Mouse (Mus musculus) heart, adult 18-20 months (tissue): ENCODE results near the gene Col11a2. TPM values are rescaled to one million over a fixed set of nuclear protein-coding genes. Genes with fewer than 3 reads are reported as not detected.

ENCODE experiments used
- DNase-seq, 2 experiments: peaks; one replicate each; pipeline ENCODE4 v3.0.0; 2021 to 2022; ENCODE audit warnings: mixed read lengths in 1 of 2
- total RNA-seq, 2 experiments: library from RNA; stranded (reverse); gene quantifications; 2 replicates each; pipeline ENCODE4 v1.2.3; 2021

Gene Col11a2
- total RNA-seq, 2 experiments from 2014 or later = 0.55 to 1.7 TPM

DNA sequence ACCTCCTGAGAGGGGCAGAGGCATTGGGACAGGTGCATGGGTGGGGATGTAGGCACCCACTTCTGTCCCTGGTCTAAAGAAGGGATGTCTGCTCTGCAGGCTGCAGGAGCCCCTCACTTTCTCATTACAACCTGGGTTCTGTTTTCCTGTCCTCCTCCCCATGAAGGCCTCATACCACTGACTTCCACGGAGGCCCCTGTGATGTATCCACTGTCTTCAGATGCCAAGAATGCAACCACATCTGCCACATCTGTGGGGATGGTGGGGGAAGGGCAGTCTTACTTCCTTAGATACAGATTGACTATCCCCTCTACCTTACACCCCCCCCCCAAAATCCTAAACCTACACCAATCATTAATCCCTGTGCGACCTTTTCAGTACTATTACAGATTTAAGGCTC lies 13.0 kb upstream of the Col11a2 start:
- DNase-seq = no peak

DNA sequence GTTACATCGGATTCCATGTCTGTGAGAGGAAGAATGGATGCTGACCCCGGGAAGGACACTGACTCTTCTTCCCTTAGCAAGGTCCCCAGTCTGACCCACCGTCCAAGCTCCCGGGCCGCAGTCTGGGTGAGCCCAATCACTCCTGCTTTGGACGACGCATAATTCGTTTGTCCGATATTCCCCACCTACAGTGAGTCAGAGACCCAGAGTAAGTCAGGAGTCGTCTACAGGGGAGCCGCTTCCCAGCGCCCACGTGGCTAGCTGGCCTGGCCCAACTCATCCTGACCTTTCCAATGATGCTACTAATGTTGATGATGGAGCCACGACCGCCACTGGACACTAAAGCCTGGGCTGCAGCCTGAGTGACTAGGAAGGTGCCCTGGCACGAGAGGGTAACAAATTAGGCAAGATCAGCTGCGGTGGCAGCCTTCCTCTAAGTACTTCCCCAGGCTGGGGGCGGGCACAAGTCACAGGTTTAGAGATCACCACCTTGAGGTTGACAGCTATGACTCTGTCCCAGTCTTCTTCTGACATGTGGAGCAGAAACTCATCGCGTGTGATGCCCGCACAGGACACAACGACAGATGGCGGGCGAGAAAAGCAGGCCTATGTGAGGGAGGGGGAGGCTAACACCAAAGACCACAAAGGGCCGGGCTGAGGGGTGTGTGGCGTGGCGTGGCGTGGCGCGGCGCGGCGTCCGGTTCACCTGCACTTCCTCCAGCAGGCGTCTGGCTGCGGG lies 12.2 kb upstream of the Col11a2 start:
- peak; percentile 22 to 39 for DNase-seq

DNA sequence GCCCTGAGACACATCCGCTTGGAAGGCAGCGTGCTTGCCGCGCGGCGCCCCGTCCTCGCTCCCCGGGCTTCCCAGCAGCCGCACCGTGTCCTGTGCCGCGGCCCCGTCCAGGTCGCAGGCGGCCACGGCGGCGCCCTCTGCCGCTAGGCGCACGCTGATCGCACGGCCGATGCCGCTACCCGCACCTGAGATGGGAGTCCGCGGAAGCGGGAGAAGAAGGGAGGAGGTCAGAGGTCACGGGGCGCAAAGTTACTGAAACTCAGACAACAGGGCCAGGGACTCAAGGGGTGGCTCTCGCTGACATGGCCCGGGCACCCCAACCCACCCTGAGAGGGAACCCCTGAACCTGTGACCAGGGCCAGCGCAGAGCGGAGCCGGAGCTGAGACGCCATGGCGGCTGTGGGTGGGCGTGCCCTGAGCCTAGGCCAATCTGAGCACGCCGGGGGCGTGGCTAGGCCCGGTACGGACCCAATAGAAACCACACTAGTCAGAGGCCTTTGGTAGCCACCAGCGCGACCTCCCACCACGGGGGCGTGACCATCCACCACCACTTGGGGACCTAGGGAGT lies 11.5 kb upstream of the Col11a2 start, which contains the start of gene H2-Ke6:
Gene H2-Ke6 (minus strand): TSS at position 405 of the 568 bp plus-strand sequence.
- DNase-seq = peak; percentile 92 to 95

DNA sequence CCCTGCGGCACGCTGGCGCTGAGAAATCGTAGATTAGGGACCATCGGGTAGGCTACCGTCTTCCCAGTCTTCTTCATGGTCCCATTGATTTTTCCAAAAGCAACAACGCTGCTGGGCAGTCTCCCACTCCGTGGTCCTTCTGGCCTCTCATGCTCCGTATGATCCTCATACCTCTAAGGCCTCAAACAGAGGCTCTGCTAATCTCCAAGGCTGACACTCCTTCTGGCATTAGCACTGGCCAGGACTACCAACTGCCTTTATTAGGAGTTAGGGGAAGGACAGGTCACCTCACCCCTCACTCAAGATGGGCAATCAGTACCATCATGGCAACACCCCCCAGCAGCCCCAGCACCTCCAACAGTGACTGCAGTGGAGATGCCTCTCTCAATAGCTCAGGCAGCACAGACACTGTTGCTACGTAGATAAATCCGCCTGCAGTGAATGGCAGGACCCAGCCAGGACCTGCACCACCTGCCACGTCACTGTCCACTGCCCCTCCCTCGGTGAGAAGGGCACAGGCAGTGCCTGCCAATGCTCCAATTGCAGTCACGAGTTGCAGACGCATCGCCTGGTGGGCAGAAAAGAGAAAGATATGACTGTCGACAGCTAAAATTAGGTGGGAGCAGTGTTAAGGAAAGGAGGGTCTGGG lies 10.6 kb upstream of the Col11a2 start:
- DNase-seq = peak; percentile 48 to 60

DNA sequence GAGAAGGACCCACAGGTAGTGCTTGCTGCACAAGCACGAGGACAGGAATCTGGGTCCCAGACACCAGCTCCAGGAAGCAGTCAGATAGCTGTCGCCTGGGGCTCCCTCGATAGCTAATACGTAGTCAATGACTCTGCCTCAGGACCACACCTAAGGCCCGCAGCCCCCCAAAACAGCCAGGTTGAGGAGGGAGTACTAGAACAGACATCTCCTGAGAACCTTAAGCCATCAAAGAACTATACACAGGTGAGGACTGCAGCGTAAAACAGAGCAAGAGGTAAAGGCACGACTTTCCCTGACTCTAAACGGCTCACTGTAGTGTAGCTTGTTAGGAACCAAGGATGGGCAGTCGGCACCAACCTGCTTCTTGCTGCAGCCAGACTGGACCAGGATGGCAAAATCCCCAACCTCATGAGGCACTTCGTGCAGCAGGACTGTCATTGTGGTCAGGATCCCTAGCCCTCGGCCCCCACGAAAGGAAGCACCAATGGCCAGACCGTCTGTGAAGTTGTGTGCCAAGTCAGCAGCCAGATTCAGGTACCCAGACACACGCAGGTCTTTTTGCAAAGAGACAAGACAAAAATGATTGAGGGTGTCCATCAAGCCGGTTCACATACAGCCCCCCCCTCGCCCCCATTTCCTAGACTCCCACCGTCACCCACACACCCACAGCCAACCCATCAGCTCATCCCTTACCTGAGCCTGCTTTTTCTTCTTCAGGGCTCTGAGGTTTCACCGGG lies 9.9 kb upstream of the Col11a2 start:
- no peak for DNase-seq

DNA sequence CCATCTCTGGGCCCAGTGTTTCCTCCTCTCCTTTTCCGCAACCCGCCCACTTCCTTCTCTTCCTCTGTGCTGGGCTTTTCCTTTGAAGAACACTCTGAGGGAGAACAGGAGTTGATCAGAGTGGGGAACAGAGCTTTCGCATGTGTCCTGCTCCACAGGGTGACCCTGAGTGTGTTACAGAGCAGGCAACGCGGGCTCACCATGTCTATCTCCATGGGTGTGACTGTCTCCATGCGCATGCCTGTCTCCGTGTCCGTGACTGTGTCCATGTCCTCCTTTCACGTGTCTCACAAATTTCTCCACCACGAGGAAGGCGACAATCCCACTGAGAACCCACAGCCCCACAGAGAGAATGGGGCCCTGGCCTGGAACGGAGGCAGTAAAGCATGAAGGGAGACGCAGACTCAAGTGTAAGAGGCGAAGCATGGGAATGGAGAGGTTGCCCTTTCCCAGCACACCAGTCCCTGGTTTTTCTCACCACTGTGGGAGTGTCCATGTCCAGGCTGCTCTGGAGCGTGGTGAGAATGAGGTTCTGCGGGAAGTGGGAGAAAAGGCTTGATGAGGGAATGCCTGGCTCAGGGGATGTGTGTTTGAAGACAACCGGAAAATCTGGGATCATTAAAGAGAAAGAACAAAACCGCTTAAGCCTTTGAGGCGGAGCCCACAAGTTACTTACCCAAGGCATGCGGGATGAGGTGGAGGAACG lies 9.2 kb upstream of the Col11a2 start:
- DNase-seq = no peak

DNA sequence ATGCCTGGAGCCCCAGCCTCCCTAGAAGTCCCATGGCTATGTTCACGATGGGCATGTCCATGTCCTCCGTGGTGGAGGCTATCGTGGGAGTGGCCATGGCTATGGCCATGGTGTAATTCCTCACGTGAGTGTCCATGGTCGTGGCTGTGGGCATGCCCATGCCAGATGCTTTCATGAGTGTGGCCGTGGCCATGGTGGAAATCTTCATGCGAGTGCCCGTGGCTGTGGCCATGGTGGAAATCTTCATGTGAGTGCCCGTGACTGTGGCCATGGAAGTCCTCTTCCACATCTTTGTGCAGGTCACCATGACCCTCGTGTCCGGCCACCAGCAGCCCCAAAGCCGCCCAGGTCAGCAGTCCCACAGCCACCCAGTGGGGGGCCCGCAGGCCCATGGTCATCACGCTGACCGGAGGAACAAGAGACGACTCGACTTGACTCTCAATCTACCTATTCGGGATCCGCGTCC lies 8.3 kb upstream of the Col11a2 start:
- DNase-seq = no peak

DNA sequence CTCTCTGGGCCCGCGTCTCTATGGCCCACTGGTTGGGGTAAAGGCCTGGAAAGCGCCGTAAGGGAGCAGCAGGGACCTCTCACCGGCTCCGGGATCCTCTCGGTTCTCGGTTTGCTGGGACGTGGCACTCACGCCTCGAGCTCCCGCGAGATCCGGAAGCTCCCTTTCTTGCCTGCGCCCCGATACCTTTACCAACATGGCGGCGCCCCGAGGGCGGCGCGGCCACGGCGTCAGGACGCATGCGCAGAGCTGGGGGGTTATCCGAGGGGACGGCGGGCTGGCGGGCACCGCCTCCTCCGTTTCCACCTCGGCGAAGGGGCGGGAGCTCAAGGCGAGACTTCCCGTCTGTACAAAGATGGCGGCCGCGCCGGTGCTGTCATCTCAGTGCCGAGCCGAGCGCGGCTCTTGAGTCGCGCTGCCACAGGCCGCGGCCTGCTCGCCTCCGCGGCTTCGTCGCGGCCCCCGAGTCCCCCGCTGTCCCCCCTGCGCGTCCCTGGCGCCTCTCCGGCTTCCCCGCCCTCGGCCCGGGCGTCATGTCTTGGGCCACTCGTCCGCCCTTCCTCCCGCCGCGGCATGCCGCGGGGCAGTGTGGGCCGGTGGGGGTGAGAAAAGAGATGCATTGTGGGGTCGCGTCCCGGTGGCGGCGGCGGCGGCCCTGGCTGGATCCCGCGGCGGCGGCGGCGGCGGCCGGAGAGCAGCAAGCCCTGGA lies 7.6 kb upstream of the Col11a2 start, which contains the start of the genes Slc39a7 and Rxrb:
Gene Slc39a7 (minus strand): TSS at position 218 of the 709 bp plus-strand sequence.
Gene Rxrb (plus strand): TSS at position 348 of the 709 bp plus-strand sequence.
- peak; percentile 98 for DNase-seq

DNA sequence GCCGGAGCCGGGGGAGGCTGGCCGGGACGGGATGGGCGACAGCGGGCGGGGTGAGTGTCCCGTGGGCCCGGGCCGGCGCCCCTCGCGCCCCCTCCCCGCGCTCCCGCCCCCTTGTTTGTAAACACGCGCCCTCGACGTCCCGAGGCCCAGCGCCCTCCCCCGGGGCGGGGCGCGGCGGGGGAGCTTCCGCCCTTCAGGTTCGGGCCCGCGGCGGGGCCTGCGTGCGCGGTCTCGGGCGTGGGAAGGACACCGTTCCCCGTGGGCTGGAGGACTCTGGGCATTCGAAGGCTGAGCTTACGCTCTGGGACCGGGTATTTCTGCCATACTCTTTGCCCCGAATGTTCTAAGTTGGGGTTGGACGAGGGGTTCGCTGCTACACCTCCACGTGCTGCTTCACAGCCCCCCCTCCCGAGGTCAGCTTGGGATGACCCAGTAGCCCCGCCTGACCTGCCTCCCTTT lies 7.0 kb upstream of the Col11a2 start:
- peak; percentile 67 to 70 for DNase-seq

DNA sequence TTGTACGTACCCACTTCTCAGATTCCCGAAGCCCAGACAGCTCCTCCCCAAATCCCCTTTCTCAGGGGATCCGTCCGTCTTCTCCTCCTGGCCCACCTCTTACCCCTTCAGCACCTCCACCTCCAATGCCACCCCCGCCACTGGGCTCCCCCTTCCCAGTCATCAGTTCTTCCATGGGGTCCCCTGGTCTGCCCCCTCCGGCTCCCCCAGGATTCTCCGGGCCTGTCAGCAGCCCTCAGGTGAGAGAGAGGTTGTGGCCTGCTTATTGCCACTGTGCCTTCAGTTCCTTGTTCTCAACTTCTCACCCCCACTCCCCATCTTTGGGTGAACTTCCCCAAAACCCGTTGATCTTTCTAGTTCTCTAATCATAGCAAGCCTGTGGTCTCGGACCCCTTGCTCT lies 6.4 kb upstream of the Col11a2 start:
- DNase-seq = no peak

DNA sequence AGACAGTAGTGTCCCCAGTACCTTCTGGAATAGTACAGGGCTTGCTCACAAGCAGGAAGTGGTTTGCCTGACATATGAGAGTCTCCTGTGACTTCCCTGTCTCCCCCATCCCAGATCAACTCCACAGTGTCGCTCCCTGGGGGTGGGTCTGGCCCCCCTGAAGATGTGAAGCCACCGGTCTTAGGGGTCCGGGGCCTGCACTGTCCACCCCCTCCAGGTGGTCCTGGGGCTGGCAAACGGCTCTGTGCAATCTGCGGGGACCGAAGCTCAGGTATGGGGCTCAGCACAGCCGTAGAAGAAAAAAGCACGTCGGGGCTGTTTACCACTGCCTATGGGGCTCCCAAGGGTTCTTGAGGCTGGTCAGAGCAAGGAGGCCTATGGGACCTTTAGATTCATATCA lies 5.8 kb upstream of the Col11a2 start:
- DNase-seq = no peak

DNA sequence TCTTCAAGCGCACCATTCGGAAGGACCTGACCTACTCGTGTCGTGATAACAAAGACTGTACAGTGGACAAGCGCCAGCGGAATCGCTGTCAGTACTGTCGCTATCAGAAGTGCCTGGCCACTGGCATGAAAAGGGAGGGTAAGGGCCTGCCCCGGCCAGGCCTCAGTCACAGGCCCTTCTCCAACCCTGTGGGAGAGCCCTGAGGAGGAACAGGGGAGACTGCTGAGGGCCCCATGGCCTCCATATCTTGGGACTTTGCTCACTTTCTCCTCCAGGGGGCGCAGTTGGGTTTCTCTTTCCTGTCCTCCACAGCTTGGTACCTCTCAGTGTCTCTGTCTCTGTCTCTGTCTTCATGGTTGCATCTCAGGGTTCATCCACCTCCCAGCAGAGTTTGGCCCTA lies 5.2 kb upstream of the Col11a2 start:
- DNase-seq = peak; percentile 83 to 85

DNA sequence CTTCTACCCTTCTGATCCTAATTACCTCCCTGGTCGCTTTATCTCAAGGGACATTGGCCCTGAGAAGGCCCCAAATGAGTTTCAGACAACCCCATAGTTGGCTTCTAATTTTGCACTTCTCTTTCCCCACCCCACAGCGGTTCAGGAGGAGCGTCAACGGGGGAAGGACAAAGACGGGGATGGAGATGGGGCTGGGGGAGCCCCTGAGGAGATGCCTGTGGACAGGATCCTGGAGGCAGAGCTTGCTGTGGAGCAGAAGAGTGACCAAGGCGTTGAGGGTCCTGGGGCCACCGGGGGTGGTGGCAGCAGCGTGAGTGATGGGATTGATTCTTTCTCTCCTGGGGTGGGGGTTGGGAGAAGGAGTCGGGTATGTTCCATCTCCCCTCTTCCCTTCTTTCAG lies 3.7 kb upstream of the Col11a2 start:
- no peak for DNase-seq

DNA sequence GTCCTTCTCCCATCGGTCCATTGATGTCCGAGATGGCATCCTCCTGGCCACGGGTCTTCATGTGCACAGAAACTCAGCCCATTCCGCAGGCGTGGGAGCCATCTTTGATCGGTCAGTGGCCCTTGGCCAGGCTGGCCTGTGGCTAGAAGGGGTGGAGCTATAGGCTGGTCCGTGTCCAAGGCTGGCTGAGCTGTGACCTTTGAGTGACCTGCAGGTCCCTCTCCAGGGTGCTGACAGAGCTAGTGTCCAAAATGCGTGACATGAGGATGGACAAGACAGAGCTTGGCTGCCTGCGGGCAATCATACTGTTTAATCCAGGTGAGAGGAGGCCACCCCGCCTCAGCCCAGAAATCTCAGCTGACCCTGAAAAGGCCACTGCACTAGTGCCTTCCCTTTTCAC lies 2.6 kb upstream of the Col11a2 start:
- DNase-seq = peak in 1 of 2 experiments; percentile 40

DNA sequence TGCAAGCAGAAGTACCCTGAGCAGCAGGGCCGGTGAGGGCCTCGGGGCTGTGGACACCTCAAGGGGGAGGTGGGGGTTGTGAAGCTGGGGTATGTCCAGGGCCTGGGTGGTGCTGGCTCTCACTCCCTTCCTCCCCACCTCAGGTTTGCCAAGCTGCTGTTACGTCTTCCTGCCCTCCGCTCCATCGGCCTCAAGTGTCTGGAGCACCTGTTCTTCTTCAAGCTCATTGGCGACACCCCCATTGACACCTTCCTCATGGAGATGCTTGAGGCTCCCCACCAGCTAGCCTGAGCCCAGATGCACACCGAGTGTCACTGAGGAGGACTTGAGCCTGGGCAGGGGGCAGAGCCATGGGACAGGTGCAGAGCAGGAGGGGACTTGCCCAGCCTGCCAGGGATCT lies 2.0 kb upstream of the Col11a2 start:
- no peak for DNase-seq

DNA sequence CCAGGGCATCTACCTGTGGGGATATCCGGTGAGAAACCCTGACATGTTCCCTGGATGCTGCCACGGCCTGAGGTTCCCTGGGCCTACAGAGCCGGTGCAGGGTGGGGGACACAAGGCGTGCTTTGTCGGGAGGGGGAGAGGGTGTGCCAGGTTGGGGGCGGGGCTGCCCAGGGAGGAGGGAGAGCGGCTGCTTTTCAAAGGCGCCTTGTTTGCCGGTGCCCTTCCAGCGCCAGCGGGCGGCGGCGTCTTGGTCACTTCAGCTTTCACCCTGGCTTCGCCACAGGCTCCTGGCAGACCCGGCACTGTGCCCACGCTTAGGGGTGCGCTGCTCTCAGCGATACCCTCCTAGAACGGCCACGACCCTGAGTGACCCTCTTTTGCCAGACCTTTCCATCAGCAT lies 797 bp upstream of the Col11a2 start:
- DNase-seq = no peak

DNA sequence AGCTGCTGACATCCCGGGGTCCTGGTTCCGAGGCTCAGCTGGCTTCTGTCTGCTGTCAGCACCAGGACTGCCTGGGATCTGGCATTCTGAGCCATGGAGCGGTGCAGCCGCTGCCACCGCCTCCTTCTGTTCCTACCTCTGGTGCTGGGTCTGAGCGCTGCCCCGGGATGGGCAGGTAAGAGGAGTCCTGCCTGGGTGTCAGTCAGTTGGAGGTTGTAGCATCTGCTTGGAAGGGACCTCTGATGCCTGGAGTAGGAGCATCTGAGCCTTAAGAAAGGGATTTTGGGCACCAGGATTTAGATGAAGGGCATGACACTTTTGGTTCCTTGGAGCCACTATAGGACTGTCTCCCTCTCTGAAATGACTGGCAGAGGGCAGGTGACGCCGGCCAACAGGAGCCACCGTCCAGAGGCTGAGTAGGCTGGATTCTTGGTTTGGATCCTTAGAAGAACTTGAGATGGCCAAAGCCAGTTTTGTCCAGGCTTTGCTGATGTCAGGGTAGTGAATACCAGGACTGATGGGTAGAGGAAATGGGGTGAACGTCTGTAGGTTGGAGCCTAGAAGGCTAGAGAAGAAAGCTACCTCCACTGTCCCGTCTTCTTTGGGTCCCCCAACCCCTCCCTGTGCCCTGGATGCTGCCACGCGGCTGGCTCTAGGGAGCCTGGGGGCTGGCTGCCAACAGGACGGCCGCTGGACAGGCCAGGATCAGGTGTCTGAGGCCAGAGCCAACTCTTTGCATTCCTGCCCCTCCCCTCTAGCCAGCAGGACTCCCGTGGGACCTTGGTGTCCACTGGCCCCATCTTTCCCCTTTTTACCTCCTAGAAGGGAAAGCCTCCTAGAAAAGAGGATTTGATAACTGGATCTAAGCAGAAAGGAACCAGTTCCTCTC lies 569 bp downstream of the Col11a2 start:
- DNase-seq = peak; percentile 71 to 77

DNA sequence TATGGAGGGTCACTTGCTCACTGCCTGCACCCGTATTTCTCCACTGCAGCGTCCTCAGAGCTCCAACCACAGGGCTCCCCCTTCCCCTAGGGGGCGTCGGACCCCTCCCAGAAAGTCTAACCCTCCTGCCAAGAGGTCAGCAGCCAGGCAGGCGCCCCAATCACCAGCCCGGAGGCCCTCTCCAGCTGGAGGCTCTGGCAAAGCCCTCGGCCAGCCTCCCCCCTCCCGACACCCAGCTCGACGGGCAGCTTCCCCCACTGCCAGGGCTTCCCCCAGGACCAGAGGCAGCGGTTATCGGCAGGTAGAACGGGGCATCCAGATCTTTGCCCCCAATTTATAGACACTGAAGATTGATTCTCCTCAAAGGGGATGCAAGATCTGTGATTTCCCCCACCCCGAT lies 6.7 kb downstream of the Col11a2 start:
- no peak for DNase-seq

DNA sequence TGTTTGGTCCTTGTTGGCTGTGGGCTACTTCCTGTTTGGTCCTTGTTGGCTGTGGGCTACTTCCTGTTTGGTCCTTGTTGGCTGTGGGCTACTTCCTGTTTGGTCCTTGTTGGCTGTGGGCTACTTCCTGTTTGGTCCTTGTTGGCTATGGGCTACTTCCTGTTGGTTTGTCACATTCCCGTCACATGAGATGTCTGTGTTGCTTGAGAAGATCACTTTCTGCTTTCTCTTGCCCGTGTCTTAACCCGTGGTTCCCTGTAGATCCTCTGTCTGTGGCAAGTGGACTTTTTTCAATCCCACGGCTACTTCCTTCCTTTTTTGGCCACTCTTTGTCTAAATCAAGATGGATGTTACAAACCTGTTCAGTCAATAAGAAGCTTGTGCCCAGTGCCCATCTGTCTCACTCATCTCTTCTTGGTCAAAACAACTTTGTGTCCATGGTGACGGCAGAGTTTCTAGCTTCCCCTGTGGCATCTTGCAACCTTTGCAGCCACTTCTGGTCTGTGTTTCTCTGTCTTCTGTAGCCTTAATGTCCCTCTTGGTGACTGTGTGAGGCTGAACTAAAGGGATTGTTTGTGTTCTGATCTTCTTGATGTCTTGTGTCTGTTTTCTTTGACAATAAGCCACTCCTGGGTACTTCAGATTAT lies 8.3 kb downstream of the Col11a2 start:
- DNase-seq = no peak
